In genomic region chr8:86325040-86325439, GRCm38 (mm10) we compare ENCODE assay signal across 14 mouse cellular contexts.
A peak's percentile ranks its signal among the peaks of the same experiment; 100 is the strongest.
DNase-seq lines count a peak whose midpoint lies in the region; ATAC-seq lines count a peak whose summit lies in the region.
"Had no signal": no experiment of that assay in that cellular context is flagged by ENCODE, and none has a peak within 500 bp of the region (broad histone marks: within the 10 kb centered on the region; RNA-seq: fewer than 3 reads in every experiment).

No protein-coding gene starts in this region.

- no peak overlapping the region for H3K4me3 ChIP-seq in forebrain, embryonic 15.5 days
- H3K4me3 ChIP-seq in forebrain, embryonic 10.5 days, result no peak overlapping the region
- H3K4me3 ChIP-seq in hindbrain, embryonic 16.5 days (ENCODE audit: low read length), result no peak overlapping the region
- H3K4me3 ChIP-seq: embryonic facial prominence, embryonic 13.5 days had no signal

- H3K4me2 ChIP-seq in forebrain, embryonic 15.5 days (replicated peaks), result no peak overlapping the region
- H3K4me2 ChIP-seq in hindbrain, embryonic 16.5 days (ENCODE audit: low read length), result no peak overlapping the region
- H3K4me2 ChIP-seq: embryonic facial prominence, embryonic 13.5 days; liver, embryonic 11.5 days had no signal

- no peak overlapping the region for H3K9ac ChIP-seq in forebrain, embryonic 15.5 days (replicated peaks)
- no peak overlapping the region for H3K9ac ChIP-seq in hindbrain, embryonic 16.5 days (ENCODE audit: low read depth, low read length)
- H3K9ac ChIP-seq: embryonic facial prominence, embryonic 13.5 days had no signal

- no peak for ATAC-seq in forebrain, embryonic 15.5 days (replicated peaks)
- ATAC-seq in hindbrain, embryonic 16.5 days, result 0 out of 2 replicates have a peak, but pooled peaks have one; percentile 31

- no peaks in the 10 kb centered on the region for H3K27me3 ChIP-seq in forebrain, embryonic 15.5 days
- peaks cover 49% of the 10 kb centered on the region for H3K27me3 ChIP-seq in forebrain, embryonic 10.5 days (ENCODE audit: poor library complexity, severe bottlenecking)
- H3K27me3 ChIP-seq in hindbrain, embryonic 16.5 days (replicated peaks; ENCODE audit: control insufficient read depth, insufficient read depth, low read length), result no peaks in the 10 kb centered on the region
- H3K27me3 ChIP-seq: embryonic facial prominence, embryonic 13.5 days had no signal

- H3K9me3 ChIP-seq in forebrain, embryonic 15.5 days, result no peaks in the 10 kb centered on the region
- no peaks in the 10 kb centered on the region for H3K9me3 ChIP-seq in forebrain, embryonic 10.5 days
- no peaks in the 10 kb centered on the region for H3K9me3 ChIP-seq in hindbrain, embryonic 16.5 days (ENCODE audit: control insufficient read depth, low read length)
- H3K9me3 ChIP-seq: embryonic facial prominence, embryonic 13.5 days had no signal

- WGBS in forebrain, embryonic 15.5 days, result 80% methylated on average over 7 of the region's 7 CpGs
- WGBS in forebrain, embryonic 10.5 days, result 91% methylated on average over 7 of the region's 7 CpGs
- 41% methylated on average over 7 of the region's 7 CpGs for WGBS in hindbrain, embryonic 16.5 days

- DNase-seq in forebrain, embryonic 10.5 days (ENCODE audit: extremely low spot score, low spot score), result no peak
- DNase-seq in brain, adult 2 months (ENCODE audit: low read depth, low spot score), result peak; percentile 52
- peak; percentile 60 for DNase-seq in cerebellum, adult 9-11 months
- no peak for DNase-seq in thymus, postnatal 25 days
- DNase-seq in lung, postnatal 14 days, result no peak
- DNase-seq in urinary bladder, postnatal 10 days (ENCODE audit: low spot score), result no peak
- DNase-seq: heart, postnatal 14 days; kidney, adult 11 months; kidney, postnatal 4 days; thymus, postnatal 36 days had no signal

- peaks cover 12% of the 10 kb centered on the region for H3K4me1 ChIP-seq in forebrain, embryonic 15.5 days
- H3K4me1 ChIP-seq in forebrain, embryonic 10.5 days, result peaks cover 17% of the 10 kb centered on the region
- H3K4me1 ChIP-seq in hindbrain, embryonic 16.5 days (ENCODE audit: control insufficient read depth, insufficient read depth, low read depth, low read length), result peaks cover 14% of the 10 kb centered on the region
- H3K4me1 ChIP-seq: embryonic facial prominence, embryonic 13.5 days had no signal

- peak overlapping the region; percentile 60 for H3K27ac ChIP-seq in forebrain, embryonic 15.5 days (replicated peaks)
- H3K27ac ChIP-seq in forebrain, embryonic 10.5 days, result no peak overlapping the region
- peak overlapping the region; percentile 60 for H3K27ac ChIP-seq in hindbrain, embryonic 16.5 days (ENCODE audit: low read depth, low read length)
- H3K27ac ChIP-seq: embryonic facial prominence, embryonic 13.5 days had no signal

- no peaks in the 10 kb centered on the region for H3K36me3 ChIP-seq in forebrain, embryonic 15.5 days
- H3K36me3 ChIP-seq in forebrain, embryonic 10.5 days (replicated peaks), result no peaks in the 10 kb centered on the region
- H3K36me3 ChIP-seq in hindbrain, embryonic 16.5 days (ENCODE audit: control insufficient read depth, insufficient read depth, low read length), result no peaks in the 10 kb centered on the region
- H3K36me3 ChIP-seq: embryonic facial prominence, embryonic 13.5 days had no signal

Comparison
In these comparisons a context has a peak if more than half of its experiments do, and no peak if none do; other contexts are left out.
1. DNase-seq: peak in brain, adult 2 months (single experiment) and cerebellum, adult 9-11 months (single experiment); none in forebrain, embryonic 10.5 days (single experiment), thymus, postnatal 25 days (single experiment), lung, postnatal 14 days (single experiment) and urinary bladder, postnatal 10 days (single experiment).